Mouse (Mus musculus): Measurements from ENCODE around the gene Zwilch. TPM values are rescaled to one million over a fixed set of nuclear protein-coding genes. Genes with fewer than 3 reads are reported as not detected.
A peak's percentile ranks its signal among the peaks of the same experiment; 100 is the strongest.
"Not testable (repeated sequence)": the region's sequence is repeated elsewhere in the genome, so short reads cannot be mapped to it uniquely, and the experiment has no call there.

Gene Zwilch
- polyA plus RNA-seq, 1 experiment: 167 TPM

DNA sequence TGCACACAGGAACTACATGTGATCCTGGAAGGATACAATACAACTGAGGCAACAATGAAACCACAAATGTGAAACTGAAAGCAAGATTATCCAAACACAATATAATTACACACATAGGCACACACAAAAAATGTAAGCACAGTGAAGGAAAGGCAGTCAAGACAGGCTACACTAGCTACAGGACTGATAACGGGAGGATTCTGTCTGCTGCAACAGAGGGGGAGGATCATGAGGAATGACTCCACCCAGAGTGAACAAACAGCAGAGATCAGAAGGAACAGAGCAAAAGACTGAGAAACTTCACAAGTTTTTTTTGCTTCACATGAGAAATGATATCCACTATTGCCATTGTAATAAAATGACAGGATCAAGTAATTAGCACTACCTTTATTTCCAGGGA is 16.3 kb downstream of the Zwilch start:
- H3K36me3 ChIP-seq (ENCODE audit: control insufficient read depth, insufficient read depth, low read length, poor library complexity, severe bottlenecking): peaks cover 79% of the 10 kb centered on the region
- no peak overlapping the region for H3K9ac ChIP-seq (ENCODE audit: low read depth, poor library complexity, severe bottlenecking)
- no peaks in the 10 kb centered on the region for H3K9me3 ChIP-seq (replicated peaks; ENCODE audit: control insufficient read depth, insufficient read depth, low read length, poor library complexity, severe bottlenecking)
- H3K4me1 ChIP-seq (ENCODE audit: control insufficient read depth, insufficient read depth, low read length): no peaks in the 10 kb centered on the region
- TF ChIP-seq EP300 (IDR thresholded peaks at IDR 0.05; ENCODE audit: insufficient read depth, low read depth, low read length) (no peak), CTCF (IDR thresholded peaks at IDR 0.05; ENCODE audit: low read depth, low read length) (no peak), POLR2A (IDR thresholded peaks at IDR 0.05; ENCODE audit: insufficient read depth, low read length) (no peak)
- H3K27ac ChIP-seq (ENCODE audit: insufficient read depth, low read length): no peak overlapping the region
- no peak overlapping the region for H3K4me3 ChIP-seq (ENCODE audit: low read depth, low read length)
- no peaks in the 10 kb centered on the region for H3K27me3 ChIP-seq (ENCODE audit: control insufficient read depth, insufficient read depth, low read length, poor library complexity, severe bottlenecking)

DNA sequence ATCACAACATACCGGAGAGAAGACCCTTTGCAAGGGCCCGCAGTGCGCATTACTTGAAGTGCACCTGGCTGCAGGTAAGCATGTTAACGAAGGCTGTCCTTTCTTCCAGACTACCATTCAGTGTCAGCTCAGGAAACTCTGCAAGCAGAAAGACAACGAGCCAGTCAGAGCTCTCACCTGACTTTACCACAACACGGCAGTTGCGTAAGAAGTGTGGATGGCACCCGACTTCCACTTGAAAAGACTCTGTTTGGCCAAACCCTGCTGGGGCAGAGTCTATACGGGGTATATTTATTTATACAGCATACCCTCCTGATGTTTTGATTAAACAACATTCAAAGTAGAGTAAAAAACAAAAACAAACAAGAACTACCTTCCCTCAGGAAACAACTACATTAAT is 33.0 kb downstream of the Zwilch start:
- Histone ChIP-seq H3K9ac (ENCODE audit: low read depth, poor library complexity, severe bottlenecking) (no peak overlapping the region), H3K27ac (ENCODE audit: insufficient read depth, low read length) (no peak overlapping the region), H3K9me3 (replicated peaks; ENCODE audit: control insufficient read depth, insufficient read depth, low read length, poor library complexity, severe bottlenecking) (no peaks in the 10 kb centered on the region), H3K27me3 (ENCODE audit: control insufficient read depth, insufficient read depth, low read length, poor library complexity, severe bottlenecking) (no peaks in the 10 kb centered on the region), H3K4me1 (ENCODE audit: control insufficient read depth, insufficient read depth, low read length) (no peaks in the 10 kb centered on the region), H3K4me3 (ENCODE audit: low read depth, low read length) (no peak overlapping the region), H3K36me3 (ENCODE audit: control insufficient read depth, insufficient read depth, low read length, poor library complexity, severe bottlenecking) (peaks cover 54% of the 10 kb centered on the region)
- TF ChIP-seq EP300 (IDR thresholded peaks at IDR 0.05; ENCODE audit: insufficient read depth, low read depth, low read length) (no peak), CTCF (IDR thresholded peaks at IDR 0.05; ENCODE audit: low read depth, low read length) (no peak), POLR2A (IDR thresholded peaks at IDR 0.05; ENCODE audit: insufficient read depth, low read length) (no peak)

DNA sequence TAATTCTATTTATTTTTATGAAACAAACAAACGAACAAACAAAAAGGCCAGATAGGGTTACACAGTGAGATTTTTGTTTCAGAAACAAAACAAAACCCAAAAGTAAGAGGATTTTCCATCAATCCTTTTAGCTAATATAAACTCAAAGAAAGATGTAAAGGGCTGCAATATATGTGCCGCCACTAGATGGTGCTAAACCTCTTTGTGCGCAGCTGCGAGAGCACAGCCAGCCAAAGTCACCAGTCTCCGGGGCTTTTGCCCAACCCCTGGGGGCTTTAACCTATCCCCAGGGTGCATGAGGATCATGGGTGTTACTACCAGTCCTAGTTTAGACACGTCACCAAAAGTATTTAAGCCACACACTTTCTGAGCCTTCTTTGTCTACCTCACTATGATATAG is 34.0 kb downstream of the Zwilch start:
- TF ChIP-seq CTCF (IDR thresholded peaks at IDR 0.05; ENCODE audit: low read depth, low read length): peak; percentile 53
- not testable (repeated sequence) for H3K4me3 ChIP-seq (ENCODE audit: low read depth, low read length); H3K4me1 ChIP-seq (ENCODE audit: control insufficient read depth, insufficient read depth, low read length); H3K27ac ChIP-seq (ENCODE audit: insufficient read depth, low read length); H3K9ac ChIP-seq (ENCODE audit: low read depth, poor library complexity, severe bottlenecking); H3K9me3 ChIP-seq (replicated peaks; ENCODE audit: control insufficient read depth, insufficient read depth, low read length, poor library complexity, severe bottlenecking); H3K27me3 ChIP-seq (ENCODE audit: control insufficient read depth, insufficient read depth, low read length, poor library complexity, severe bottlenecking)
- peaks cover 48% of the 10 kb centered on the region for H3K36me3 ChIP-seq (ENCODE audit: control insufficient read depth, insufficient read depth, low read length, poor library complexity, severe bottlenecking)

DNA sequence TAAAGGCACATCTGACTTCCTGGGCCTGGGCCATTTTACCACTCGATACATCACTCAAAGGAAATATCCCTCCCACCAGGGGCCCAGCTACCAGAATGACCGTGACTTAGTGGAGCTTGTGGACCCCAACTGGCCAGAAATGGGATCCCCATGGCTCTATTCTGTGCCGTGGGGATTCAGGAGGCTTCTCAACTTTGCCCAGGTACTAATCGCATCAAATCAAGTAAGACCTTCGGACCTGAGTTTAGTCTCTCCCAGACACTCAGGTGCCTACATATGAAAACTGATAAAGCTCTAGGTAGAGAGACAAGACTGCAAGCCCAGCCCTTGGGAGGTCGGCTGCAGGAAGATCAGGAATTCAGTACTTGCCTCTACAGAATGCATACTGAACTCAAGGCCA is 41.3 kb downstream of the Zwilch start:
- H3K4me3 ChIP-seq (ENCODE audit: low read depth, low read length): no peak overlapping the region
- no peak overlapping the region for H3K9ac ChIP-seq (ENCODE audit: low read depth, poor library complexity, severe bottlenecking)
- no peaks in the 10 kb centered on the region for H3K9me3 ChIP-seq (replicated peaks; ENCODE audit: control insufficient read depth, insufficient read depth, low read length, poor library complexity, severe bottlenecking)
- H3K27ac ChIP-seq (ENCODE audit: insufficient read depth, low read length): no peak overlapping the region
- no peaks in the 10 kb centered on the region for H3K4me1 ChIP-seq (ENCODE audit: control insufficient read depth, insufficient read depth, low read length)
- H3K27me3 ChIP-seq (ENCODE audit: control insufficient read depth, insufficient read depth, low read length, poor library complexity, severe bottlenecking): no peaks in the 10 kb centered on the region
- TF ChIP-seq POLR2A (IDR thresholded peaks at IDR 0.05; ENCODE audit: insufficient read depth, low read length): no peak
- no peak for TF ChIP-seq CTCF (IDR thresholded peaks at IDR 0.05; ENCODE audit: low read depth, low read length)
- no peak for TF ChIP-seq EP300 (IDR thresholded peaks at IDR 0.05; ENCODE audit: insufficient read depth, low read depth, low read length)
- H3K36me3 ChIP-seq (ENCODE audit: control insufficient read depth, insufficient read depth, low read length, poor library complexity, severe bottlenecking): peaks cover 4% of the 10 kb centered on the region; the same call in 1 of the 2 replicates

DNA sequence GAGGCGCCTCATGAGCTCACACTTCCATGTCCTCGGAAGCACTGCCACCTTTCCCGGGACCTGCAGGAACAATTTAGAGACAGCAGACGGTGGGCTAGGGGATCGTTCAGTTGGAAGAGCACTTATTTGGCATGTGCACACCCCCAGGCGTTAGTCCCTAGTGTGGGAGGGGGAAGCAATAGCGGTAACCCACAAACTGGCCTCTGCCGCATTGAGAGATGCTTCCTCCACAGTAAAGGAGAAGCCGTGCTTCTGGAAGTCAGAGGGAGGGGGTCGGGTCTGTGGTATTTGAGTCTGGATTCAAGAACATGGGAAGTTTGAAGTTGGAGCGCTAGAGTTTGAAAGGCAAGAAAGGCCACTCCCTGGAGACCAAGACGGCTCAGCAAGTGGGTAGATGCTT is 46.8 kb downstream of the Zwilch start:
- Histone ChIP-seq H3K27me3 (ENCODE audit: control insufficient read depth, insufficient read depth, low read length, poor library complexity, severe bottlenecking) (no peaks in the 10 kb centered on the region), H3K9ac (ENCODE audit: low read depth, poor library complexity, severe bottlenecking) (0 out of 2 replicates have a peak overlapping the region, but pooled peaks have one; percentile 26), H3K4me3 (ENCODE audit: low read depth, low read length) (no peak overlapping the region), H3K9me3 (replicated peaks; ENCODE audit: control insufficient read depth, insufficient read depth, low read length, poor library complexity, severe bottlenecking) (no peaks in the 10 kb centered on the region), H3K4me1 (ENCODE audit: control insufficient read depth, insufficient read depth, low read length) (peaks cover 2% of the 10 kb centered on the region), H3K36me3 (ENCODE audit: control insufficient read depth, insufficient read depth, low read length, poor library complexity, severe bottlenecking) (no peaks in the 10 kb centered on the region), H3K27ac (ENCODE audit: insufficient read depth, low read length) (no peak overlapping the region)
- TF ChIP-seq POLR2A (IDR thresholded peaks at IDR 0.05; ENCODE audit: insufficient read depth, low read length) (no peak), EP300 (IDR thresholded peaks at IDR 0.05; ENCODE audit: insufficient read depth, low read depth, low read length) (no peak), CTCF (IDR thresholded peaks at IDR 0.05; ENCODE audit: low read depth, low read length) (no peak)

DNA sequence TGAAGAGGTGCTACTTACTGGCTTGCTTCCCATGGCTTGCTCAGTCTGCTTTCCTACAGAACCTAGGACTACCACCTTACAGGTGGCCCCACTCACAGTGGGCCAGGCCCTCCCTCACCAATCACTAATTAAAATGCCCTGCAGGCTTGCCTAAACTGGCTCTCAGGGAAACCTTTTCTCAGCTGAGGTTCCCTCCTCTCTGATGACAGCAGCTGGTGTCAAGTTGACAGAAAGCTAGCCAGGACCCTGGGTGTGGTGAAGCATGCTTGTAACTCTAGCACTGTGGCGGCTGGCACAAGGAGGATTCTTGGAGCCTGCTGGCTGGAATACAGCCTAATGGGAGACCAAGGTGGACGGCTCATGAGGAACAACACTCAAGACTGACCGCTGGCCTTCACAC is 47.6 kb downstream of the Zwilch start:
- Histone ChIP-seq H3K4me3 (ENCODE audit: low read depth, low read length) (no peak overlapping the region), H3K9ac (ENCODE audit: low read depth, poor library complexity, severe bottlenecking) (no peak overlapping the region), H3K36me3 (ENCODE audit: control insufficient read depth, insufficient read depth, low read length, poor library complexity, severe bottlenecking) (no peaks in the 10 kb centered on the region), H3K27ac (ENCODE audit: insufficient read depth, low read length) (no peak overlapping the region), H3K4me1 (ENCODE audit: control insufficient read depth, insufficient read depth, low read length) (peaks cover 2% of the 10 kb centered on the region), H3K9me3 (replicated peaks; ENCODE audit: control insufficient read depth, insufficient read depth, low read length, poor library complexity, severe bottlenecking) (no peaks in the 10 kb centered on the region), H3K27me3 (ENCODE audit: control insufficient read depth, insufficient read depth, low read length, poor library complexity, severe bottlenecking) (no peaks in the 10 kb centered on the region)
- TF ChIP-seq EP300 (IDR thresholded peaks at IDR 0.05; ENCODE audit: insufficient read depth, low read depth, low read length) (no peak), CTCF (IDR thresholded peaks at IDR 0.05; ENCODE audit: low read depth, low read length) (no peak), POLR2A (IDR thresholded peaks at IDR 0.05; ENCODE audit: insufficient read depth, low read length) (no peak)

DNA sequence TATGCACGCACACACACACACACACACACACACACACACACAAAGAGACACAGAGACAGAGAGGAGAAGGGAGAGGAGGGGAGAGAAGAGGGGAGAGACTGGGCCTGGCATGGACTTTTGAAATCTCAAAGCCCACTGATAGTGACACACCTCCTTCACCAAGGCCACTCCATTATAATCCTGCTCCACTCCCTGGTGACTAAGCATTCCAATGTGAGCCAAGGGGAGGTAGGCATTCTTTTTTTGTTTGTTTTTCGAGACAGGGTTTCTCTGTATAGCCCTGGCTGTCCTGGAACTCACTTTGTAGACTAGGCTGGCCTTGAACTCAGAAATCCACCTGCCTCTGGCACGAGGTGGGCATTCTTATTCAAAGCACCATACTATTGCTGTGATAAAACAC is 48.1 kb downstream of the Zwilch start:
- not testable (repeated sequence) for H3K4me3 ChIP-seq (ENCODE audit: low read depth, low read length); H3K9me3 ChIP-seq (replicated peaks; ENCODE audit: control insufficient read depth, insufficient read depth, low read length, poor library complexity, severe bottlenecking); H3K36me3 ChIP-seq (ENCODE audit: control insufficient read depth, insufficient read depth, low read length, poor library complexity, severe bottlenecking); H3K4me1 ChIP-seq (ENCODE audit: control insufficient read depth, insufficient read depth, low read length); H3K27ac ChIP-seq (ENCODE audit: insufficient read depth, low read length); H3K9ac ChIP-seq (ENCODE audit: low read depth, poor library complexity, severe bottlenecking); H3K27me3 ChIP-seq (ENCODE audit: control insufficient read depth, insufficient read depth, low read length, poor library complexity, severe bottlenecking)
